Mouse (Mus musculus): ENCODE results near the gene Pde4dip.

- no peak for TF ChIP-seq CTCF (IDR thresholded peaks at IDR 0.05; ENCODE audit: borderline replicate concordance, control insufficient read depth, extremely low read depth, insufficient read depth, low read length, poor library complexity)
- no peak for TF ChIP-seq POLR2A (IDR thresholded peaks at IDR 0.05; ENCODE audit: control insufficient read depth, extremely low read depth, insufficient read depth, low read length, poor library complexity)
These were observed at the start of gene Pde4dip for GRCm38 (mm10) chr3:97888168-97888901.
